Mouse (Mus musculus) embryonic facial prominence, embryonic 13.5 days (tissue): ENCODE measurements at regions not wholly inside any gene's neighbourhood (a gene's known extent, or its start where the extent isn't known, plus 50 kb on each side); places are given as distances from the start of the nearest gene placed in this dataset.
"Not testable (repeated sequence)": the region's sequence is repeated elsewhere in the genome, so short reads cannot be mapped to it uniquely, and the experiment has no call there.

Experiments used
- ATAC-seq: fragments of 200-750 bp; cut with Nextera tagmentation; 2 replicates; pipeline ENCODE4 v1.8.0; 2017; ENCODE audit warnings: low read depth; ENCODE audit not compliant: insufficient number of reproducible peaks, insufficient read depth, low FRiP score, low TSS enrichment
- H3K27ac ChIP-seq: fragments of 300-500 bp; sonication (generic); 2 replicates; pipeline ENCODE4 v1.5.1; 2015; ENCODE audit warnings: moderate library complexity, mild to moderate bottlenecking, inconsistent platforms
- H3K27me3 ChIP-seq: fragments of 300-500 bp; sonication (generic); 2 replicates; pipeline ENCODE4 v1.6.1; 2015; ENCODE audit warnings: mild to moderate bottlenecking, inconsistent platforms
- H3K36me3 ChIP-seq: fragments of 300-500 bp; sonication (generic); 2 replicates; pipeline ENCODE4 v1.6.1; 2015; ENCODE audit warnings: mild to moderate bottlenecking, inconsistent platforms
- H3K4me1 ChIP-seq: fragments of 300-500 bp; sonication (generic); 2 replicates; pipeline ENCODE4 v1.6.1; 2015; ENCODE audit warnings: inconsistent platforms
- H3K4me2 ChIP-seq: fragments of 300-500 bp; sonication (generic); 2 replicates; pipeline ENCODE4 v1.6.1; 2015; ENCODE audit warnings: moderate library complexity, mild to moderate bottlenecking, inconsistent platforms
- H3K4me3 ChIP-seq: fragments of 300-500 bp; sonication (generic); 2 replicates; pipeline ENCODE4 v1.5.1; 2015; ENCODE audit warnings: mild to moderate bottlenecking, inconsistent platforms
- H3K9ac ChIP-seq: fragments of 300-500 bp; sonication (generic); 2 replicates; pipeline ENCODE4 v1.6.1; 2015; ENCODE audit warnings: mild to moderate bottlenecking, inconsistent platforms
- H3K9me3 ChIP-seq: fragments of 300-500 bp; sonication (generic); 2 replicates; pipeline ENCODE4 v1.6.1; 2016; ENCODE audit warnings: inconsistent platforms
- WGBS: fragments of 180-500 bp; shearing (Covaris S2); methylation state at CpG from one replicate; pipeline ENCODE4 v1.1.7; 2015; ENCODE audit warnings: mixed read lengths; 5-methylcytosine and 5-hydroxymethylcytosine counted together

DNA sequence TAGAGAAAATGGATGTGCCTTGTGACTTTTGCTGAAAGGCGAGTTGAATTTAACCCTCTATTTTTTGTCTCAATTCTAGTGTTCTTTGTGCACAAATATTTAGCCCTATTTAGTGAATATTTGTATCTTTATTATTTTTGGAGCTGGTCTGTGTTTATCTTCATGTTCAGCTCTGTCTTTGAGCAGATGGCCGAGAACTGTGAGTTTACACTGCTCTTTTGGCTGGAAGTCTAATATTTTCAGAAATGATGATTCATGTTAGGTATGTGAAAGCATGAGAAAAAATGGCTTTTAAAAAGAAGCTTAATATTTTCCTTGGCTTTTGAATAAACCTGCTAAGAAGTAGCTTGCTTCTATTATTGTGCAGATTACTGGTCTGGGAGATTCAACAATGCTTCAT is 505.4 kb downstream of the Sema5a start:
- no peak overlapping the region for H3K27ac ChIP-seq
- WGBS, result 78% methylated on average over 2 of the region's 2 CpGs
- H3K4me2 ChIP-seq, result no peak overlapping the region
- no peaks in the 10 kb centered on the region for H3K36me3 ChIP-seq
- H3K4me1 ChIP-seq, result no peaks in the 10 kb centered on the region
- no peaks in the 10 kb centered on the region for H3K9me3 ChIP-seq
- H3K4me3 ChIP-seq, result no peak overlapping the region
- no peak overlapping the region for H3K9ac ChIP-seq
- no peak for ATAC-seq
- H3K27me3 ChIP-seq, result no peaks in the 10 kb centered on the region

GRCm38 (mm10) chr15:32751991-32752390 is 507.4 kb downstream of the Sema5a start:
- Histone ChIP-seq H3K9me3 (no peaks in the 10 kb centered on the region), H3K4me1 (no peaks in the 10 kb centered on the region), H3K36me3 (no peaks in the 10 kb centered on the region), H3K9ac (no peak overlapping the region), H3K4me2 (no peak overlapping the region), H3K4me3 (no peak overlapping the region), H3K27ac (no peak overlapping the region), H3K27me3 (no peaks in the 10 kb centered on the region)
- ATAC-seq, result no peak
- 66% methylated on average over 3 of the region's 3 CpGs for WGBS

DNA sequence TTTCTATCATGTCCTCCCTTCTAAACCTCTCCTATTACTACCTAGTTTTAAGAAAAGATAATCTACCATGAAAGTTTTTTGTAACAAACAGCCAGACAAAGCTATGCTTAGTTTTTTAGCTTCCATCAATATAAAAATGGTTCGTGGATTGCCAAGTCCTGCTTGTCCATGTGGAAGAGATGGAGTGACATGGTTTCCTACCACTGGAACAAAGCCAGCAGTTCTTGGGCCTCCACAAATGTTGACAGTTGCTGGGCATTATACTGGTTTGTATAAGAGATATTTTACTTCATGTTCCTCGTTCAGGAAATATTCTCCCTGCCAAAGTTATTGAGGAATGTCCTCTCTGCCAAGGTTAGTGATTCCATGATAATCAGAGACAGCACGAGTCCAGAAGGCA is 515.5 kb downstream of the Sema5a start:
- WGBS, result 73% methylated on average over 3 of the region's 3 CpGs
- Histone ChIP-seq H3K9ac (no peak overlapping the region), H3K4me3 (no peak overlapping the region), H3K27me3 (no peaks in the 10 kb centered on the region), H3K36me3 (no peaks in the 10 kb centered on the region), H3K27ac (no peak overlapping the region), H3K4me1 (no peaks in the 10 kb centered on the region), H3K4me2 (no peak overlapping the region), H3K9me3 (no peaks in the 10 kb centered on the region)
- no peak for ATAC-seq

DNA sequence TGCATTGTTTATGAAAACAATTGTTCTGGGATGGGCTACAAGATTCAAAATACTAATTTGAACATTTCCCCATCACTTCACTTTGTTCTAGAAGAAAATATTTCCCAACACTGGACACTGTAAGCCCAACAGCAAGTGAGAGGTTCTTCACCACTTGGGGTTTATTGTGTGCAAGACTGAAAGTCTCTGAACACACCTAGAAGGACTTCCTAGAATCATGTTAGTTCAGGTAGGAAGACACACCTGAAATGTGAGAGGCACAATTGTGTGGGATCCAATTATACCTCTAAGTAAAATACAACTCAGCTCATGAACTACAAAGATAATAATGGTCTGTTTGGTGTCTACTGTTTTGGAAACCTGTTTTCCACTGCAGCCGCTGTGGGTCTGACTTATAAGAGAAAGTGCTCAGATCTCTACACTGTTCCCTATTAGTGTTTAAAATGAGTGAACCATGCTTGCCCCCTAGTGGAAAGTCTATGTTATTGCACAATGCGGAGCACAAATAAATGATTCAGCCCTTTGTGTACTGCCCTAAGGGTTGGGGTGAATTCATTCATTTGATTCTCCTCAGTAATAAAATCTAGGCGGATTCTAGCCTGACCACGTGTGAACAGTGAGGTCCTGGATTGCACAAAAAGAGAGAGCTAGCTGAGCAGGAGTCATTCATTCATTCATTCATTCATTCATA is 521.5 kb downstream of the Sema5a start:
- ATAC-seq, result peak; percentile 26; the same call in 1 of the 2 replicates
- WGBS, result 4% methylated on average over 4 of the region's 4 CpGs

DNA sequence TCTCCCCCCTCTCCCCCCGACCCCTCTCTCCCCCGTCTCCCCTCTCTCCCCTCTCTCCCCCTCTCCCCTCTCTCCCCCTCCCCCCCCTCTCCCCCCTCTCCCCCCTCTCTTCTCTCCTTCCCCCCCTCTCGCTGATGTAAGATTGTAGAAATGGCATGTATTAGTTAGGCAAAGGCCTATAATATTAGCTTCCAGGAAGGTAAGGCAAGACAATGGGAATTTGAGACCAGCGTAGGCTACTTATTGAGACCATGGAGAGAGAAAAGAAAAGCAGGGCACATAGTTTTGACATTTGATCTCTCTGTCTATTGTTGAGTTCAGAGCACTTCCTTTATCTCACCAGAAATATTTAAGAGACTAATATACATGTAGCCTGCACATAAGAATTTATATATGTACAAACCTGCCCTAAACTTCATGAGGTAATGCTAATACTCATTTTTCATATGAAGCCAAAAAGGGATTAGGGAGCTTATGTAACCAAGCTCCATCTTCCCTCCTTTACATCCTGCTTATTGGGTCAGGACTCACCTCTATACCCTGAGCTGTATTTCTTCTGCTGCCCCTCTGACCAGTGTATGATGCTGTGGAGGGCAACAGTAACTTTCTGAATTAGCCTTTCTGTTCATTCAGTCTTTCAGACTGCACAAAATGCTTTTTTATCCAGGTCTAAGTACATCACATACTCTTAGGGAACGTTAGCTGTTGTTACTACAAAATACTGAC is 522.3 kb downstream of the Sema5a start:
- Histone ChIP-seq H3K27me3 (no peaks in the 10 kb centered on the region), H3K36me3 (no peaks in the 10 kb centered on the region), H3K9me3 (no peaks in the 10 kb centered on the region), H3K9ac (no peak overlapping the region), H3K4me1 (no peaks in the 10 kb centered on the region), H3K4me3 (no peak overlapping the region), H3K27ac (no peak overlapping the region), H3K4me2 (no peak overlapping the region)
- no peak; the same call in 1 of the 2 replicates for ATAC-seq
- WGBS, result 56% methylated on average over 3 of the region's 5 CpGs

More for the DNA sequence above, 521.5 kb downstream of the Sema5a start:
- Histone ChIP-seq H3K9ac (no peak overlapping the region), H3K4me3 (no peak overlapping the region), H3K36me3 (no peaks in the 10 kb centered on the region), H3K27me3 (no peaks in the 10 kb centered on the region), H3K4me2 (no peak overlapping the region), H3K9me3 (no peaks in the 10 kb centered on the region), H3K27ac (no peak overlapping the region), H3K4me1 (no peaks in the 10 kb centered on the region)

GRCm38 (mm10) chr15:32778226-32778598 is 533.6 kb downstream of the Sema5a start:
- H3K9me3 ChIP-seq, H3K9ac ChIP-seq, H3K4me1 ChIP-seq, H3K27ac ChIP-seq, ATAC-seq, H3K27me3 ChIP-seq, H3K36me3 ChIP-seq: not testable (repeated sequence)
- Histone ChIP-seq H3K4me3 (peak overlapping the region; percentile 60), H3K4me2 (peak overlapping the region; percentile 74)
- 26% methylated on average over 5 of the region's 5 CpGs for WGBS

- peak overlapping the region; percentile 74 for H3K4me2 ChIP-seq
- peak overlapping the region; percentile 79 for H3K9ac ChIP-seq
- H3K36me3 ChIP-seq, H3K9me3 ChIP-seq, H3K27me3 ChIP-seq, H3K4me1 ChIP-seq: not testable (repeated sequence)
- H3K27ac ChIP-seq, result peak overlapping the region; percentile 81
- under 1% methylated on average over 33 of the region's 34 CpGs for WGBS
- ATAC-seq, result peak; percentile 96
- H3K4me3 ChIP-seq, result peak overlapping the region; percentile 60
Observed at GRCm38 (mm10) chr15:32778599-32779273, 534.1 kb downstream of the Sema5a start.

DNA sequence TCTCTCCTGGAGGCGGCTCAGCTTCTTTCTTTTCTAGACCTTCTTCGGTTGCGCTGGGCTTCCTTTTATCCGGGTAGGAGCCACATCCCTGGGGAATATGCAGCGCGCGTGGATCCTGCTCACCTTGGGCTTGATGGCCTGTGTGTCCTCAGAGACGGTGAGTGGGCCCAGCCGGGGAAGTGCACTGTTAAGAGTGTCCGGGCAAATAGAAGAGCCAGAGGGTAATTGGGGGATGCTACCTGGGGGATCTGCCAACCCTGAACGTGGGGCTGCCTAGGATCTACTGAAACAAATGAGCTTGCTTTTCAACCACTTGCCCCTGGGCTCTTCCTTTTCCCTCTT is 534.6 kb downstream of the Sema5a start:
- H3K36me3 ChIP-seq, H3K9me3 ChIP-seq, H3K27me3 ChIP-seq, H3K4me1 ChIP-seq: not testable (repeated sequence)
- peak overlapping the region; percentile 74 for H3K4me2 ChIP-seq
- 3% methylated on average over 11 of the region's 11 CpGs for WGBS
- H3K27ac ChIP-seq, result peak overlapping the region; percentile 81
- H3K4me3 ChIP-seq, result peak overlapping the region; percentile 60
- ATAC-seq, result 0 out of 2 replicates have a peak, but pooled peaks have one; percentile 29
- peak overlapping the region; percentile 79 for H3K9ac ChIP-seq

DNA sequence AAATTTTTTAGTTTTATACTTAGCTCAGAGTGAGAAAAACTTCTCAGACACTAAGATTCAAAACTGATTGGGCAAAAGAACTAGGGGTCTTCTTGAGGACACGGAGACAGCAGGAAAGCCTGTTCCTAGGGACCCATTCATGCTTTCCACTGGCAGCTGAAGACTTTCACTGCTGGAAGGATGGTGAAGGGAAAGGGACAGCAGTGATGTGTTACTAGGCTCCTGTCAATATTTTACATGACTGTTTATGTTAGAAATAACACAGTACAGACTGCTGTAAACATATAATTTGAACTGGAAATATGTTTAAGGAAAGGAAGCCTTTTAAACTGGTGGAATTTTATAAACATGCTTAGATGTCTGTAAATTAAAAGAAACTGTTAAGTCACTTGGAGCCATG is 537.0 kb downstream of the Sema5a start:
- H3K36me3 ChIP-seq, ATAC-seq, H3K9me3 ChIP-seq, H3K4me1 ChIP-seq, H3K27ac ChIP-seq, H3K9ac ChIP-seq, H3K27me3 ChIP-seq: not testable (repeated sequence)
- Histone ChIP-seq H3K4me3 (peak overlapping the region; percentile 60; the same call in 1 of the 2 replicates), H3K4me2 (peak overlapping the region; percentile 74)
- 55% methylated on average over 1 of the region's 1 CpGs for WGBS

DNA sequence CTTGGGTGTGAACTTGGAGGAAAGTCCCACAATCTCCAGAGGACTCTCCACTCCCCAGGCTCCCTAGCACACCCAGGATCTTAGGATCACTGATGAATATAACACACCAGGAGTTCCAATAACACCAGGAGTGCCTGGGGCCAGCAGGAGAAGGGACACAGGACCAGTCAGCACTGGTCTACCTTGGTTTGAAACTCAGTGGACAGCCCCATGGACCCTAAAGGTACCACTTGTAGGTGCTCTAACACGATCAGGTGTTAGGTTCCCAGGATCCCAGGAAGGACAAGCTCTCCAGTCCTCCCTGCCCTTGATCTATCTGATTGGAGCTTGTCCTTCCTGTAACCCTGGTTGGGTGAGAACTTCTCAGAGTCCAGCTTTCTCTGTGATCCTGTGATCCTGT is 554.6 kb downstream of the Sema5a start:
- no peak overlapping the region for H3K9ac ChIP-seq
- no peaks in the 10 kb centered on the region for H3K27me3 ChIP-seq
- H3K27ac ChIP-seq, result no peak overlapping the region
- 93% methylated on average over 1 of the region's 1 CpGs for WGBS
- peaks cover 51% of the 10 kb centered on the region for H3K36me3 ChIP-seq
- H3K4me3 ChIP-seq, result no peak overlapping the region
- H3K9me3 ChIP-seq, result peaks cover 8% of the 10 kb centered on the region
- no peak for ATAC-seq
- no peaks in the 10 kb centered on the region for H3K4me1 ChIP-seq
- H3K4me2 ChIP-seq, result no peak overlapping the region

GRCm38 (mm10) chr15:32810849-32811632 is 566.4 kb downstream of the Sema5a start:
- H3K36me3 ChIP-seq, result no peaks in the 10 kb centered on the region
- H3K4me2 ChIP-seq, result no peak overlapping the region
- 76% methylated on average over 2 of the region's 2 CpGs for WGBS
- no peak for ATAC-seq
- H3K9ac ChIP-seq, result no peak overlapping the region
- H3K9me3 ChIP-seq, result 0 out of 2 replicates have a peak, but pooled peaks cover 3% of the 10 kb centered on the region
- no peak overlapping the region for H3K4me3 ChIP-seq
- no peaks in the 10 kb centered on the region for H3K4me1 ChIP-seq
- no peaks in the 10 kb centered on the region for H3K27me3 ChIP-seq
- no peak overlapping the region for H3K27ac ChIP-seq
